8 mouse cellular contexts compared by ENCODE assay signal in the genomic region with DNA sequence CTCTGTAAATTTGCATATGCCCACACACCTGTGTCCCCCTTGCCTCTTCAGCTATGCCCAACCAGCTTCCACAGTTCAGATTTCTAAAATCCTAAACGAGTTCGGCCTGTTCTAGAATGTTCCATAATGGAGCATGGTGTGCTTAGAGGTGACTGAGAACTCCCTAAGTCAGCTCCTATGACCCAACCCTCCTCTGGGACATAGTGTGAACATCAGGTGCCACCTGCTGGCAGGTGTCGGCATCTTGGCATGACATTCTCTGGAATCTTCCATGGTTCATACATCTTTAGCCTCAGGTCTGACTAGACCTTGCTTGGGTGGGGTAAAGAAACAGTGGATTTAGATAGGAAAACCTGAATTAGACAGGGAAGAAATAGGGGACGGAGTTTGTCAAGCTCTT. TPM values are rescaled to one million over a fixed set of nuclear protein-coding genes. Genes with fewer than 3 reads are reported as not detected.
A peak's percentile ranks its signal among the peaks of the same experiment; 100 is the strongest.
DNase-seq lines count a peak whose midpoint lies in the region; ATAC-seq and TF ChIP-seq lines count a peak whose summit lies in the region.

No protein-coding gene starts in this region.

- no peaks in the 10 kb centered on the region for H3K27me3 ChIP-seq in heart, postnatal 0 days (ENCODE audit: control insufficient read depth, insufficient read depth, low read length)
- no peaks in the 10 kb centered on the region for H3K27me3 ChIP-seq in lung, postnatal 0 days (replicated peaks; ENCODE audit: insufficient read depth, low read length)
- no peaks in the 10 kb centered on the region for H3K27me3 ChIP-seq in midbrain, embryonic 10.5 days (ENCODE audit: low read depth, poor library complexity, severe bottlenecking)

- H3K36me3 ChIP-seq in heart, postnatal 0 days (replicated peaks; ENCODE audit: control insufficient read depth, insufficient read depth, low read length): no peaks in the 10 kb centered on the region
- no peaks in the 10 kb centered on the region for H3K36me3 ChIP-seq in lung, postnatal 0 days (ENCODE audit: insufficient read depth, low read length)
- no peaks in the 10 kb centered on the region for H3K36me3 ChIP-seq in midbrain, embryonic 10.5 days

- no peak for DNase-seq in heart, postnatal 0 days (ENCODE audit: low spot score)
- DNase-seq in heart, postnatal 25 days (ENCODE audit: low spot score): no peak
- peak; percentile 27 for DNase-seq in MEL-GATA-1-ER (ENCODE audit: extremely low read depth, low read depth)
- DNase-seq in gonadal fat pad, adult 2 months (ENCODE audit: low read depth): peak; percentile 46
- DNase-seq in lung, postnatal 0 days (ENCODE audit: low spot score): peak; percentile 59
- DNase-seq in thymus, postnatal 25 days: peak; percentile 45
- no peak for DNase-seq in midbrain, embryonic 10.5 days (ENCODE audit: low spot score)
- DNase-seq in left cerebral cortex, adult 8-10 months (ENCODE audit: low spot score in 2 of 2): no peak

- H3K27ac ChIP-seq in heart, postnatal 0 days (ENCODE audit: low read depth): no peak overlapping the region
- H3K27ac ChIP-seq in lung, postnatal 0 days (ENCODE audit: low read length): no peak overlapping the region
- no peak overlapping the region for H3K27ac ChIP-seq in midbrain, embryonic 10.5 days (replicated peaks)

- no peak for ATAC-seq in heart, postnatal 0 days (ENCODE audit: insufficient read depth, low read depth)
- no peak; the same call in 1 of the 2 replicates for ATAC-seq in lung, postnatal 0 days

- H3K4me2 ChIP-seq in heart, postnatal 0 days (ENCODE audit: low read depth, low read length): no peak overlapping the region
- H3K4me2 ChIP-seq in lung, postnatal 0 days (replicated peaks; ENCODE audit: low read depth, low read length): no peak overlapping the region

- H3K4me1 ChIP-seq in heart, postnatal 0 days (ENCODE audit: control insufficient read depth, insufficient read depth): no peaks in the 10 kb centered on the region
- H3K4me1 ChIP-seq in lung, postnatal 0 days (ENCODE audit: insufficient read depth, low read depth, low read length): no peaks in the 10 kb centered on the region
- H3K4me1 ChIP-seq in midbrain, embryonic 10.5 days: no peaks in the 10 kb centered on the region

- intact Hi-C loops in heart, postnatal 25 days (cut with DNase I): no loop called here

- H3K9me3 ChIP-seq in heart, postnatal 0 days (replicated peaks; ENCODE audit: control insufficient read depth, low read length): no peaks in the 10 kb centered on the region
- no peaks in the 10 kb centered on the region for H3K9me3 ChIP-seq in lung, postnatal 0 days (ENCODE audit: low read length)
- no peaks in the 10 kb centered on the region for H3K9me3 ChIP-seq in midbrain, embryonic 10.5 days (replicated peaks)

- no peak for TF ChIP-seq EP300 in heart, postnatal 0 days (IDR thresholded peaks at IDR 0.05; ENCODE audit: low read depth)
- no peak for TF ChIP-seq EP300 in lung, postnatal 0 days (IDR thresholded peaks at IDR 0.05)

- H3K4me3 ChIP-seq in heart, postnatal 0 days (ENCODE audit: low read depth, low read length): no peak overlapping the region
- H3K4me3 ChIP-seq in lung, postnatal 0 days (ENCODE audit: low read depth, low read length): no peak overlapping the region
- no peak overlapping the region for H3K4me3 ChIP-seq in midbrain, embryonic 10.5 days

- no peak overlapping the region for H3K9ac ChIP-seq in heart, postnatal 0 days (replicated peaks; ENCODE audit: low read depth, low read length)
- H3K9ac ChIP-seq in lung, postnatal 0 days (replicated peaks; ENCODE audit: low read depth): no peak overlapping the region

- 71% methylated on average over 4 of the region's 4 CpGs for WGBS in heart, postnatal 0 days
- WGBS in lung, postnatal 0 days: 65% methylated on average over 4 of the region's 4 CpGs
- 82% methylated on average over 4 of the region's 4 CpGs for WGBS in midbrain, embryonic 10.5 days

- peak; percentile 51 for TF ChIP-seq CTCF in heart, postnatal 0 days (IDR thresholded peaks at IDR 0.05; ENCODE audit: low read depth)
- TF ChIP-seq CTCF in lung, postnatal 0 days (IDR thresholded peaks at IDR 0.05): peak; percentile 72

RNA-seq across cellular contexts. Expression of gene Muc6, which starts 15.9 kb away (rescaled TPM):
- total RNA-seq in heart, postnatal 0 days (2014; rRNA removed; ENCODE audit: low replicate concordance): not detected in 2 replicates
- polyA plus RNA-seq in heart, postnatal 0 days (2015; fragmentation: Nextera tagmentation; extraction: Ambion mirVana): 0.03 and 0.04 TPM in 2 replicates
- not detected for total RNA-seq in heart, postnatal 25 days (2021)
- polyA plus RNA-seq in gonadal fat pad, adult 2 months (2012; rRNA removed): 0.01 and 0.08 TPM in 2 replicates
- polyA plus RNA-seq in lung, postnatal 0 days (2015; fragmentation: Nextera tagmentation; extraction: Ambion mirVana): 0.07 TPM in 2 replicates
- polyA plus RNA-seq in midbrain, embryonic 10.5 days (2016; fragmentation: Nextera tagmentation; extraction: Ambion mirVana): 0.14 and 0.20 TPM in 2 replicates
- not detected for total RNA-seq in left cerebral cortex, adult 8-10 months (2022)

RNA-seq across cellular contexts. Expression of gene Muc2, which starts 19.1 kb away (rescaled TPM):
- 1.7 TPM in 1 of 2 replicates, not detected in the other for total RNA-seq in heart, postnatal 0 days (2014; rRNA removed; ENCODE audit: low replicate concordance)
- not detected in 2 replicates for polyA plus RNA-seq in heart, postnatal 0 days (2015; fragmentation: Nextera tagmentation; extraction: Ambion mirVana)
- total RNA-seq in heart, postnatal 25 days (2021): not detected
- polyA plus RNA-seq in gonadal fat pad, adult 2 months (2012; rRNA removed): 2.9 and 5.8 TPM in 2 replicates
- 0.26 and 0.36 TPM in 2 replicates for polyA plus RNA-seq in lung, postnatal 0 days (2015; fragmentation: Nextera tagmentation; extraction: Ambion mirVana)
- polyA plus RNA-seq in midbrain, embryonic 10.5 days (2016; fragmentation: Nextera tagmentation; extraction: Ambion mirVana): 0.21 TPM in 2 replicates
- 1 to 10 TPM in 1 of 4 experiments, under 1 TPM in 3; 0.28 to 1.2 (median 0.50) TPM for total RNA-seq in left cerebral cortex, adult 8-10 months (2022)

Comparison
In these comparisons a context has a peak if more than half of its experiments do, and no peak if none do; other contexts are left out.
1. DNase-seq: peak in MEL-GATA-1-ER (single experiment), gonadal fat pad, adult 2 months (single experiment), lung, postnatal 0 days (single experiment) and thymus, postnatal 25 days (single experiment); none in heart, postnatal 0 days (single experiment), heart, postnatal 25 days (single experiment), midbrain, embryonic 10.5 days (single experiment) and left cerebral cortex, adult 8-10 months (0 of 2).